ENCODE assay signal across 21 mouse cellular contexts in genomic region chr7:3134654-3135053, GRCm38 (mm10). TPM values are rescaled to one million over a fixed set of nuclear protein-coding genes. Genes with fewer than 3 reads are reported as not detected.
A peak's percentile ranks its signal among the peaks of the same experiment; 100 is the strongest.
DNase-seq lines count a peak whose midpoint lies in the region; ATAC-seq and TF ChIP-seq lines count a peak whose summit lies in the region.
"Had no signal": no experiment of that assay in that cellular context is flagged by ENCODE, and none has a peak within 500 bp of the region (broad histone marks: within the 10 kb centered on the region; RNA-seq: fewer than 3 reads in every experiment).

No protein-coding gene starts in this region.

- POLR2A ChIA-PET in Patski (lab: Charles Lee), result no interaction called here

- in situ Hi-C loops in Patski (cut with MboI; ENCODE audit: low pct_unique_long_range_greater_than_20kb), result loop anchor here (10.0 kb wide), 1 partner anchor 50 kb away; no protein-coding TSS in a partner anchor

- no peak for TF ChIP-seq CTCF in Patski (IDR thresholded peaks at IDR 0.05)

- peak; percentile 72 for ATAC-seq in Patski
- no peak for ATAC-seq in midbrain, embryonic 11.5 days (ENCODE audit: low FRiP score)
- no peak for ATAC-seq in forebrain, embryonic 15.5 days (replicated peaks)
- ATAC-seq: forebrain, embryonic 14.5 days; intestine, embryonic 16.5 days had no signal

- H3K27ac ChIP-seq in midbrain, embryonic 11.5 days (ENCODE audit: low read depth, low read length), result no peak overlapping the region
- H3K27ac ChIP-seq in forebrain, embryonic 15.5 days (replicated peaks), result no peak overlapping the region
- H3K27ac ChIP-seq: embryonic facial prominence, embryonic 10.5 days; heart, adult 2 months; hindbrain, embryonic 15.5 days had no signal

- H3K9me3 ChIP-seq in midbrain, embryonic 11.5 days (ENCODE audit: control insufficient read depth, low read length), result peaks cover 9% of the 10 kb centered on the region; the same call in 1 of the 2 replicates
- H3K9me3 ChIP-seq in forebrain, embryonic 15.5 days, result no peaks in the 10 kb centered on the region
- H3K9me3 ChIP-seq: hindbrain, embryonic 15.5 days had no signal

- no peaks in the 10 kb centered on the region for H3K27me3 ChIP-seq in Patski
- no peaks in the 10 kb centered on the region for H3K27me3 ChIP-seq in midbrain, embryonic 11.5 days (ENCODE audit: control insufficient read depth, insufficient read depth, low read length)
- H3K27me3 ChIP-seq in forebrain, embryonic 15.5 days, result no peaks in the 10 kb centered on the region
- H3K27me3 ChIP-seq: heart, embryonic 12.5 days; hindbrain, embryonic 15.5 days had no signal

- no peaks in the 10 kb centered on the region for H3K4me1 ChIP-seq in midbrain, embryonic 11.5 days (ENCODE audit: control insufficient read depth, insufficient read depth, low read length)
- H3K4me1 ChIP-seq in forebrain, embryonic 15.5 days, result no peaks in the 10 kb centered on the region
- H3K4me1 ChIP-seq: embryonic facial prominence, embryonic 10.5 days; heart, embryonic 12.5 days; hindbrain, embryonic 15.5 days had no signal

- no peak overlapping the region for H3K4me3 ChIP-seq in midbrain, embryonic 11.5 days (ENCODE audit: low read depth, low read length)
- H3K4me3 ChIP-seq in forebrain, embryonic 15.5 days, result no peak overlapping the region
- H3K4me3 ChIP-seq: embryonic facial prominence, embryonic 10.5 days; heart, adult 2 months; heart, embryonic 12.5 days; hindbrain, embryonic 15.5 days had no signal

- H3K9ac ChIP-seq in midbrain, embryonic 11.5 days (ENCODE audit: low read length), result no peak overlapping the region
- no peak overlapping the region for H3K9ac ChIP-seq in forebrain, embryonic 15.5 days (replicated peaks)
- H3K9ac ChIP-seq: heart, embryonic 12.5 days; hindbrain, embryonic 15.5 days had no signal

- H3K4me2 ChIP-seq in midbrain, embryonic 11.5 days, result no peak overlapping the region
- no peak overlapping the region for H3K4me2 ChIP-seq in forebrain, embryonic 15.5 days (replicated peaks)
- H3K4me2 ChIP-seq: heart, embryonic 12.5 days; hindbrain, embryonic 15.5 days had no signal

- WGBS in midbrain, embryonic 11.5 days, result 53% methylated on average over 1 of the region's 1 CpGs
- WGBS in forebrain, embryonic 15.5 days, result 74% methylated on average over 1 of the region's 1 CpGs

- no peaks in the 10 kb centered on the region for H3K36me3 ChIP-seq in midbrain, embryonic 11.5 days (ENCODE audit: control insufficient read depth, insufficient read depth, low read length)
- H3K36me3 ChIP-seq in forebrain, embryonic 15.5 days, result no peaks in the 10 kb centered on the region
- H3K36me3 ChIP-seq: embryonic facial prominence, embryonic 10.5 days; heart, embryonic 12.5 days; hindbrain, embryonic 15.5 days had no signal

- peak; percentile 23 to 34 for DNase-seq in adrenal gland, postnatal 36 days
- no peak for DNase-seq in adrenal gland, adult 8-10 months
- DNase-seq in 3134 (ENCODE audit: extremely low read depth, insufficient read length, low spot score) (peak; percentile 5), 3T3-L1 (ENCODE audit: low read depth, low spot score) (peak; percentile 72), Patski (ENCODE audit: low read depth, low spot score) (no peak)
- no peak for DNase-seq in midbrain, embryonic 11.5 days (ENCODE audit: low spot score, missing footprints)
- DNase-seq in heart, postnatal 4 days, result no peak
- DNase-seq: cerebellum, adult 2 months; cerebellum, postnatal 10 days; heart, adult 2 months; kidney, adult 2 months had no signal

- CTCF ChIA-PET in Patski (lab: Charles Lee), result no interaction called here

RNA-seq across cellular contexts. Expression of gene AU018091, which starts 34.3 kb away (rescaled TPM):
- total RNA-seq in adrenal gland, postnatal 36 days (2021), result not detected
- not detected for total RNA-seq in adrenal gland, adult 8-10 months (2022)
- polyA plus RNA-seq in Patski (2021), result 0.04 TPM
- 0.14 and 0.28 TPM in 2 replicates for polyA plus RNA-seq in midbrain, embryonic 11.5 days (2014; fragmentation: Nextera tagmentation; extraction: Ambion mirVana)
- not detected in 2 replicates for polyA plus RNA-seq in forebrain, embryonic 15.5 days (2015; fragmentation: Nextera tagmentation; extraction: Ambion mirVana)
- not detected for total RNA-seq in heart, postnatal 4 days (2021)
- total RNA-seq: gastrocnemius, adult 8-10 months; gastrocnemius, postnatal 4 days; heart, adult 2 months; heart, postnatal 25 days had no signal
- polyA plus RNA-seq: cerebellum, adult 2 months; forebrain, embryonic 14.5 days; heart, adult 2 months; heart, embryonic 16.5 days; hindbrain, embryonic 15.5 days; intestine, embryonic 16.5 days; kidney, adult 2 months had no signal

Comparison
In these comparisons a context has a peak if more than half of its experiments do, and no peak if none do; other contexts are left out.
1. DNase-seq: peak in adrenal gland, postnatal 36 days (2 of 2), 3134 (single experiment) and 3T3-L1 (single experiment); none in adrenal gland, adult 8-10 months (single experiment), Patski (single experiment), midbrain, embryonic 11.5 days (single experiment) and heart, postnatal 4 days (single experiment).